In the genomic region with DNA sequence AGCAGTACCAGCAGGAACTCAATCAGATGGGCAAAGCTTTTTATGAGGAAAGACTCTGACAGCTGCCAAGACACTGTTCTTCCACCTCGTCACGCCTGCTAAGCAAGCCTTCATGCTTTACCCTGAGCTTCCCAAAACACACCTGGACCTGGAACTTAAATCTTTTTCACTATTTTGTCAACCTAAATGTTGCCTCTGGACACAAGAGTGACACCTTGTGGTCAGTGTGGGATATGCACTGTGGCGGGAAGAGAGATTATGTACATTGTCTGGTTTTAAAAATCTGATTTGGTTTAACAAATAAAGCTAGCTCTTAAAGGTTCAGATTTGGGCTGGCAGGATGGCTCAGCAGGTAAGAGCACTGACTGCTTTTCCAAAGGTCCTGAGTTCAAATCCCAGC, we compare ENCODE assay signal across 8 mouse cellular contexts. TPM values are rescaled to one million over a fixed set of nuclear protein-coding genes. Genes with fewer than 3 reads are reported as not detected.
DNase-seq lines count a peak whose midpoint lies in the region; ATAC-seq and TF ChIP-seq lines count a peak whose summit lies in the region.

No protein-coding gene starts in this region.

- ATAC-seq in cerebellum, adult (ENCODE audit: insufficient number of reproducible peaks, low FRiP score, low TSS enrichment) = no peak
- no peak for ATAC-seq in liver, embryonic 11.5 days (replicated peaks; ENCODE audit: low FRiP score)
- peak; percentile 72 for ATAC-seq in erythroblast, adult 5-6 weeks (replicated peaks; ENCODE audit: low FRiP score, poor library complexity, severe bottlenecking)

- H3K4me1 ChIP-seq in liver, embryonic 11.5 days (replicated peaks; ENCODE audit: control insufficient read depth, insufficient read depth, low read length) = no peaks in the 10 kb centered on the region
- H3K4me1 ChIP-seq in lung, adult 2 months (ENCODE audit: control insufficient read depth, insufficient read depth, low read length) = no peaks in the 10 kb centered on the region

- no peak overlapping the region for H3K4me3 ChIP-seq in liver, embryonic 11.5 days (ENCODE audit: low read depth, low read length)
- H3K4me3 ChIP-seq in lung, adult 2 months (replicated peaks; ENCODE audit: extremely low read depth, low read depth, low read length) = no peak overlapping the region

- H3K27me3 ChIP-seq in liver, embryonic 11.5 days (replicated peaks; ENCODE audit: control insufficient read depth, insufficient read depth, low read length) = no peaks in the 10 kb centered on the region

- no peak overlapping the region for H3K27ac ChIP-seq in liver, embryonic 11.5 days (ENCODE audit: low read depth, low read length)

- DNase-seq in cerebellum, adult 18-20 months = peak; percentile 47 to 54
- DNase-seq in liver (peak; percentile 54), R1 (ENCODE audit: low read depth, low spot score) (peak; percentile 69)
- DNase-seq in liver, embryonic 11.5 days (ENCODE audit: low spot score) = no peak
- no peak for DNase-seq in lung, adult 2 months
- DNase-seq in thymus, postnatal 0 days (ENCODE audit: low spot score) = peak; percentile 68

- H3K4me2 ChIP-seq in liver, embryonic 11.5 days = no peak overlapping the region

- H3K9ac ChIP-seq in liver, embryonic 11.5 days (ENCODE audit: low read depth, low read length) = no peak overlapping the region

- H3K36me3 ChIP-seq in liver, embryonic 11.5 days (ENCODE audit: control insufficient read depth, insufficient read depth, low read length) = peaks cover 7% of the 10 kb centered on the region; the same call in 1 of the 2 replicates

- peak; percentile 48 for TF ChIP-seq CTCF in lung, adult 2 months (IDR thresholded peaks at IDR 0.05; ENCODE audit: insufficient read depth, low read length)

- no peaks in the 10 kb centered on the region for H3K9me3 ChIP-seq in liver, embryonic 11.5 days (ENCODE audit: control insufficient read depth, low read length)

- no peak for TF ChIP-seq POLR2A in lung, adult 2 months (IDR thresholded peaks at IDR 0.05; ENCODE audit: borderline replicate concordance, extremely low read depth, low read depth, low read length)

- 54% methylated on average over 3 of the region's 3 CpGs for WGBS in liver, embryonic 11.5 days
- WGBS in lung, adult 2 months = 51% methylated on average over 3 of the region's 3 CpGs

RNA-seq across cellular contexts. Expression of gene Tpm3, which starts 6.9 kb away (rescaled TPM):
- polyA plus RNA-seq in liver, embryonic 11.5 days (2014; fragmentation: Nextera tagmentation; extraction: Ambion mirVana) = 443 and 461 TPM in 2 replicates
- 132 and 146 TPM in 2 replicates for total RNA-seq in erythroblast, adult 5-6 weeks (2015; ENCODE audit: low replicate concordance)
- total RNA-seq in erythroblast, adult 5-6 weeks (2017; ENCODE audit: low replicate concordance) = 200 and 233 TPM in 2 replicates
- polyA plus RNA-seq in lung, adult 2 months (2012; rRNA removed) = 133 and 219 TPM in 2 replicates
- polyA plus RNA-seq in thymus, postnatal 0 days (2015; fragmentation: Nextera tagmentation; extraction: Ambion mirVana) = 687 and 711 TPM in 2 replicates

RNA-seq across cellular contexts. Expression of gene Ubap2l, which starts 13.1 kb away (rescaled TPM):
- polyA plus RNA-seq in liver, embryonic 11.5 days (2014; fragmentation: Nextera tagmentation; extraction: Ambion mirVana) = 220 and 229 TPM in 2 replicates
- 124 and 134 TPM in 2 replicates for total RNA-seq in erythroblast, adult 5-6 weeks (2015; ENCODE audit: low replicate concordance)
- 106 and 129 TPM in 2 replicates for total RNA-seq in erythroblast, adult 5-6 weeks (2017; ENCODE audit: low replicate concordance)
- 91.9 and 95.2 TPM in 2 replicates for polyA plus RNA-seq in lung, adult 2 months (2012; rRNA removed)
- 142 and 145 TPM in 2 replicates for polyA plus RNA-seq in thymus, postnatal 0 days (2015; fragmentation: Nextera tagmentation; extraction: Ambion mirVana)

RNA-seq across cellular contexts. Expression of gene 4933434E20Rik, which starts 14.1 kb away (rescaled TPM):
- polyA plus RNA-seq in liver, embryonic 11.5 days (2014; fragmentation: Nextera tagmentation; extraction: Ambion mirVana) = 159 and 173 TPM in 2 replicates
- total RNA-seq in erythroblast, adult 5-6 weeks (2015; ENCODE audit: low replicate concordance) = 10.4 and 15.0 TPM in 2 replicates
- 16.3 and 17.6 TPM in 2 replicates for total RNA-seq in erythroblast, adult 5-6 weeks (2017; ENCODE audit: low replicate concordance)
- polyA plus RNA-seq in lung, adult 2 months (2012; rRNA removed) = 34.7 and 47.4 TPM in 2 replicates
- 176 and 182 TPM in 2 replicates for polyA plus RNA-seq in thymus, postnatal 0 days (2015; fragmentation: Nextera tagmentation; extraction: Ambion mirVana)

RNA-seq across cellular contexts. Expression of gene Nup210l, which starts 38.4 kb away (rescaled TPM):
- 0.34 and 0.49 TPM in 2 replicates for polyA plus RNA-seq in liver, embryonic 11.5 days (2014; fragmentation: Nextera tagmentation; extraction: Ambion mirVana)
- 0.58 TPM in 1 of 2 replicates, not detected in the other for total RNA-seq in erythroblast, adult 5-6 weeks (2015; ENCODE audit: low replicate concordance)
- total RNA-seq in erythroblast, adult 5-6 weeks (2017; ENCODE audit: low replicate concordance) = 0.09 and 0.14 TPM in 2 replicates
- polyA plus RNA-seq in lung, adult 2 months (2012; rRNA removed) = 0.40 and 0.58 TPM in 2 replicates
- polyA plus RNA-seq in thymus, postnatal 0 days (2015; fragmentation: Nextera tagmentation; extraction: Ambion mirVana) = 0.15 and 0.27 TPM in 2 replicates

Comparison
In these comparisons a context has a peak if more than half of its experiments do, and no peak if none do; other contexts are left out.
1. DNase-seq: peak in cerebellum, adult 18-20 months (2 of 2), liver (single experiment), R1 (single experiment) and thymus, postnatal 0 days (single experiment); none in liver, embryonic 11.5 days (single experiment) and lung, adult 2 months (single experiment).